24 mouse cellular contexts compared by ENCODE assay signal in genomic region chr6:146705631-146706030, GRCm38 (mm10).
"Had no signal": no experiment of that assay in that cellular context is flagged by ENCODE, and none has a peak within 500 bp of the region (broad histone marks: within the 10 kb centered on the region; RNA-seq: fewer than 3 reads in every experiment).

No protein-coding gene starts in this region.

- H3K9me3 ChIP-seq: hindbrain, embryonic 13.5 days; hindbrain, embryonic 15.5 days; limb, embryonic 10.5 days; liver, embryonic 15.5 days had no signal

- H3K4me1 ChIP-seq: hindbrain, embryonic 13.5 days; hindbrain, embryonic 15.5 days; kidney, embryonic 15.5 days; liver, embryonic 13.5 days; liver, embryonic 15.5 days had no signal

- H3K36me3 ChIP-seq: heart, embryonic 12.5 days; hindbrain, embryonic 13.5 days; hindbrain, embryonic 15.5 days; kidney, embryonic 15.5 days; limb, embryonic 10.5 days; limb, embryonic 12.5 days; liver, embryonic 13.5 days; liver, embryonic 15.5 days had no signal

- DNase-seq: forebrain, postnatal 0 days; gastrocnemius, postnatal 14 days; heart, adult 18-20 months; heart, postnatal 10 days; heart, postnatal 36 days; kidney, adult 11 months; kidney, adult 2 months; kidney, adult 9 months; kidney, postnatal 14 days; kidney, postnatal 4 days; liver; liver, embryonic 13.5 days had no signal

- ATAC-seq: forebrain, postnatal 0 days; hindbrain, postnatal 0 days; intestine, embryonic 16.5 days had no signal

- H3K27me3 ChIP-seq: heart, embryonic 12.5 days; hindbrain, embryonic 13.5 days; hindbrain, embryonic 15.5 days; kidney, embryonic 15.5 days; limb, embryonic 12.5 days; liver, embryonic 13.5 days; liver, embryonic 15.5 days had no signal

- H3K4me3 ChIP-seq: heart, embryonic 12.5 days; hindbrain, embryonic 13.5 days; hindbrain, embryonic 15.5 days; kidney, embryonic 15.5 days; left cerebral cortex, adult 2 months; limb, embryonic 10.5 days; limb, embryonic 12.5 days; liver, embryonic 13.5 days; liver, embryonic 15.5 days had no signal

- H3K27ac ChIP-seq: hindbrain, embryonic 13.5 days; hindbrain, embryonic 15.5 days; hindbrain, postnatal 0 days; kidney, embryonic 15.5 days; kidney, postnatal 0 days; left cerebral cortex, adult 2 months; limb, embryonic 10.5 days; limb, embryonic 12.5 days; liver, embryonic 13.5 days; liver, embryonic 15.5 days had no signal

- H3K9ac ChIP-seq: forebrain, postnatal 0 days; heart, embryonic 12.5 days; hindbrain, embryonic 13.5 days; hindbrain, embryonic 15.5 days; kidney, embryonic 15.5 days; limb, embryonic 12.5 days; liver, embryonic 13.5 days; liver, embryonic 15.5 days had no signal

- H3K4me2 ChIP-seq: heart, embryonic 12.5 days; hindbrain, embryonic 13.5 days; hindbrain, embryonic 15.5 days; kidney, embryonic 15.5 days; limb, embryonic 12.5 days; liver, embryonic 11.5 days; liver, embryonic 13.5 days; liver, embryonic 15.5 days had no signal
